Comparison of ENCODE assay signal across 8 mouse cellular contexts in the genomic region with DNA sequence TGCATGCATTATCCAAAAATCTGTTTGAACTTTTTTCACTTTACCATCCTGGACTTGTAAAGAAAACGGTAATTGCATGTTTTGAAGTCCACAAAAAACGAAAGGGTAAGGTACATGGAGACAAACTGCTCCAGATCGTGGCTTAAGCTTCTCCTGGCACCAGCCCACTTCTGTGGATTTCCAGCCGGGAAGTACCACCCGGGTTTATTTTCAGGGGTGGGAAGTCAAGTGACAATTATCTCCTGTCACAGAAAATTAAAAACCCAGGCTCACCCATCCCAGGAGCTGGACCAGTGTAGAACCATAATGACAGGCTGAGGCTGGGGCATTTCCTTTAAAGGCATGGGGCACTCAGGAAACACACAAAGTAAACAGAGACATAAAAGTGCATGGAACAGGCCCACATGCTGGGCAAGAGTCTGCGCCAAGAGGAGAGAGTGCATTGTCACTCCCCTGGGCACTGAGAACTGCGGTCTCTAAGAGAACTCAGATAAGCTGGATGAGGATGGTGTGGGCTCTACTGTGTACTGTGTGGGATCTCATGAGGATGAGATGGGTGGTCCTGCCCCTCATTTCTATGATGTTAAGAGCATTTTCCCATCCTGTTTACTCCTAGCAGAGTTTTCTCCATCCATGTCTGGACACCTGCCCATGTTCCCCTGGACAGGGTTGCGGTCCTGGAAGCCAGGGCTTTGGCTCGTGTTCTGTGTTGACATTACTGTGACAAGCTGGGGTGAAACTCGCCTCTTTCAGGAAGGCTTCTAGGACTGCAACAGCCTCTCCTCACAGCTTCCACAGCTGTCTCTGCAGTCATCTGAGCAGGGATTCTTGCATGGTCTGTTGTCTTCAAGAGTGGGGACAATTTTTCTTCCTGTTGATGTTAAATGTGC.
DNase-seq lines count a peak whose midpoint lies in the region; ATAC-seq lines count a peak whose summit lies in the region.

No protein-coding gene starts in this region.

- peak overlapping the region; percentile 15; the same call in 1 of the 2 replicates for H3K4me2 ChIP-seq in limb, embryonic 11.5 days (ENCODE audit: low read depth, severe bottlenecking)
- H3K4me2 ChIP-seq in limb, embryonic 13.5 days (replicated peaks) = peak overlapping the region; percentile 25
- no peak overlapping the region for H3K4me2 ChIP-seq in stomach, embryonic 14.5 days (replicated peaks; ENCODE audit: low read depth, low read length)

- H3K9me3 ChIP-seq in limb, embryonic 11.5 days (ENCODE audit: control insufficient read depth, low read length) = no peaks in the 10 kb centered on the region
- no peaks in the 10 kb centered on the region for H3K9me3 ChIP-seq in limb, embryonic 10.5 days (replicated peaks)
- no peaks in the 10 kb centered on the region for H3K9me3 ChIP-seq in limb, embryonic 13.5 days
- no peaks in the 10 kb centered on the region for H3K9me3 ChIP-seq in stomach, embryonic 14.5 days (ENCODE audit: control insufficient read depth, low read depth, low read length)

- no peak for ATAC-seq in limb, embryonic 11.5 days (ENCODE audit: insufficient number of reproducible peaks, low FRiP score, low TSS enrichment, low read depth)
- ATAC-seq in limb, embryonic 13.5 days (ENCODE audit: low FRiP score, low read depth) = 0 out of 2 replicates have a peak, but pooled peaks have one; percentile 61
- ATAC-seq in stomach, embryonic 14.5 days (ENCODE audit: insufficient number of reproducible peaks, insufficient read depth, low FRiP score, low read depth) = 0 out of 2 replicates have a peak, but pooled peaks have one; percentile 37

- H3K9ac ChIP-seq in limb, embryonic 11.5 days (ENCODE audit: low read length) = no peak overlapping the region
- H3K9ac ChIP-seq in limb, embryonic 13.5 days = no peak overlapping the region
- H3K9ac ChIP-seq in stomach, embryonic 14.5 days (replicated peaks; ENCODE audit: low read depth, low read length) = no peak overlapping the region

- H3K4me3 ChIP-seq in limb, embryonic 11.5 days (ENCODE audit: low read depth, low read length) = no peak overlapping the region
- no peak overlapping the region for H3K4me3 ChIP-seq in limb, embryonic 10.5 days
- no peak overlapping the region for H3K4me3 ChIP-seq in limb, embryonic 13.5 days
- H3K4me3 ChIP-seq in stomach, embryonic 14.5 days (ENCODE audit: low read depth, low read length) = no peak overlapping the region

- no peak overlapping the region for H3K27ac ChIP-seq in limb, embryonic 11.5 days (replicated peaks; ENCODE audit: low read depth, low read length)
- no peak overlapping the region for H3K27ac ChIP-seq in limb, embryonic 10.5 days
- H3K27ac ChIP-seq in limb, embryonic 13.5 days = no peak overlapping the region
- H3K27ac ChIP-seq in stomach, embryonic 14.5 days (ENCODE audit: low read length) = no peak overlapping the region

- WGBS in limb, embryonic 11.5 days = 42% methylated on average over 10 of the region's 10 CpGs
- 64% methylated on average over 10 of the region's 10 CpGs for WGBS in limb, embryonic 10.5 days
- 29% methylated on average over 10 of the region's 10 CpGs for WGBS in limb, embryonic 13.5 days
- WGBS in stomach, embryonic 14.5 days = 44% methylated on average over 10 of the region's 10 CpGs

- H3K36me3 ChIP-seq in limb, embryonic 11.5 days (ENCODE audit: control insufficient read depth, insufficient read depth, low read length) = no peaks in the 10 kb centered on the region
- H3K36me3 ChIP-seq in limb, embryonic 10.5 days = no peaks in the 10 kb centered on the region
- no peaks in the 10 kb centered on the region for H3K36me3 ChIP-seq in limb, embryonic 13.5 days
- no peaks in the 10 kb centered on the region for H3K36me3 ChIP-seq in stomach, embryonic 14.5 days (ENCODE audit: control insufficient read depth, insufficient read depth, low read length)

- H3K27me3 ChIP-seq in limb, embryonic 11.5 days (ENCODE audit: control insufficient read depth, insufficient read depth, low read length) = no peaks in the 10 kb centered on the region
- no peaks in the 10 kb centered on the region for H3K27me3 ChIP-seq in limb, embryonic 10.5 days (ENCODE audit: low read depth, poor library complexity, severe bottlenecking)
- peaks cover 4% of the 10 kb centered on the region; the same call in 1 of the 2 replicates for H3K27me3 ChIP-seq in limb, embryonic 13.5 days
- no peaks in the 10 kb centered on the region for H3K27me3 ChIP-seq in stomach, embryonic 14.5 days (ENCODE audit: control insufficient read depth, insufficient read depth, low read length)

- 0 out of 2 replicates have a peak, but pooled peaks cover 5% of the 10 kb centered on the region for H3K4me1 ChIP-seq in limb, embryonic 11.5 days (ENCODE audit: control insufficient read depth, insufficient read depth, low read length)
- peaks cover 10% of the 10 kb centered on the region for H3K4me1 ChIP-seq in limb, embryonic 10.5 days
- peaks cover 14% of the 10 kb centered on the region for H3K4me1 ChIP-seq in limb, embryonic 13.5 days
- no peaks in the 10 kb centered on the region for H3K4me1 ChIP-seq in stomach, embryonic 14.5 days (ENCODE audit: control insufficient read depth, insufficient read depth, low read length)

- peak; percentile 20 for DNase-seq in adrenal gland, postnatal 10 days
- no peak for DNase-seq in adrenal gland, postnatal 25 days
- no peak for DNase-seq in limb, embryonic 11.5 days (ENCODE audit: low spot score)
- DNase-seq in limb, embryonic 10.5 days (ENCODE audit: low spot score) = no peak
- DNase-seq in spleen, postnatal 10 days (ENCODE audit: low spot score in 2 of 2) = no peak
- DNase-seq in B cell, adult 2 months = no peak
